Mouse (Mus musculus) heart, embryonic 10.5 days (tissue): Measurements from ENCODE around the gene Mid1ip1. TPM values are rescaled to one million over a fixed set of nuclear protein-coding genes. Genes with fewer than 3 reads are reported as not detected.
A peak's percentile ranks its signal among the peaks of the same experiment; 100 is the strongest.

Experiments
- DNase-seq: peaks from one replicate; pipeline ENCODE4 v3.0.0-alpha.2; 2017; ENCODE audit warnings: low spot score
- H3K27ac ChIP-seq: fragments of 300-500 bp; sonication (generic); 2 replicates; pipeline ENCODE4 v1.5.1; 2016; ENCODE audit warnings: mild to moderate bottlenecking
- H3K27me3 ChIP-seq: fragments of 300-500 bp; sonication (generic); 2 replicates; pipeline ENCODE4 v1.6.1; 2016; ENCODE audit warnings: mild to moderate bottlenecking; ENCODE audit not compliant: poor library complexity, insufficient read depth, severe bottlenecking
- H3K36me3 ChIP-seq: fragments of 300-500 bp; sonication (generic); 2 replicates; pipeline ENCODE4 v1.6.1; 2016; ENCODE audit warnings: mild to moderate bottlenecking, moderate library complexity
- H3K4me1 ChIP-seq: fragments of 300-500 bp; sonication (generic); 2 replicates; pipeline ENCODE4 v1.6.1; 2016; ENCODE audit warnings: mild to moderate bottlenecking
- H3K4me3 ChIP-seq: fragments of 300-500 bp; sonication (generic); 2 replicates; pipeline ENCODE4 v1.5.1; 2016; ENCODE audit warnings: mild to moderate bottlenecking, moderate library complexity
- H3K9me3 ChIP-seq: fragments of 300-500 bp; sonication (generic); 2 replicates; pipeline ENCODE4 v1.6.1; 2016; ENCODE audit warnings: mild to moderate bottlenecking, moderate library complexity
- WGBS: fragments of 180-500 bp; shearing (Covaris S2); methylation state at CpG from one replicate; pipeline ENCODE4 v1.1.7; 2016; 5-methylcytosine and 5-hydroxymethylcytosine counted together
- polyA plus RNA-seq: library from polyadenylated mRNA; unstranded; fragments of >200 nt; fragmentation: Nextera tagmentation; extraction: Ambion mirVana; gene quantifications from 2 replicates; pipeline ENCODE4 v1.2.1, GENCODE M21; 2016

Gene Mid1ip1
- polyA plus RNA-seq, 1 experiment from 2014 or later: 39.9 TPM

DNA sequence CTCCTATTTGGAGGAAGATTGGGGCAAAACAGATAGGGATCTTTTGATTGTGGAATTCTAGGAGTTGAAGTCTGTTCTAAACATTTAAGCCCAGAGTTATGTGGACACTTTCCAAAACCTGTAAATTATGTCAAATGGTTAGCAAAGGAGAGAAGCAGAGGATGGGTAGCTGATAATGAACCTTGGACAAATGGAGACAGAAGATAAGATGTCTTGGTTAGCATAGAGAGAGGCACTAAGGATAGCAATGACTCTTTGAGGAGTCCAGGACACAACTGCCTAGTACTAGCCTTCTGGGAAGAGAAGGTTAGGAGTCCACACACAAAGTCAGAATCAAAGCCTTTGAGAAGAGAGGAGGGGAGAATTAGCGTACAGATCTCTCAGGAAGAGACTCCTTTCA, 20.1 kb downstream of the Mid1ip1 start:
- no peaks in the 10 kb centered on the region for H3K9me3 ChIP-seq
- H3K4me3 ChIP-seq: no peak overlapping the region
- H3K27ac ChIP-seq: no peak overlapping the region
- H3K36me3 ChIP-seq: no peaks in the 10 kb centered on the region
- DNase-seq: no peak
- no peaks in the 10 kb centered on the region for H3K27me3 ChIP-seq
- WGBS: 81% methylated on average over 1 of the region's 1 CpGs
- H3K4me1 ChIP-seq: no peaks in the 10 kb centered on the region

DNA sequence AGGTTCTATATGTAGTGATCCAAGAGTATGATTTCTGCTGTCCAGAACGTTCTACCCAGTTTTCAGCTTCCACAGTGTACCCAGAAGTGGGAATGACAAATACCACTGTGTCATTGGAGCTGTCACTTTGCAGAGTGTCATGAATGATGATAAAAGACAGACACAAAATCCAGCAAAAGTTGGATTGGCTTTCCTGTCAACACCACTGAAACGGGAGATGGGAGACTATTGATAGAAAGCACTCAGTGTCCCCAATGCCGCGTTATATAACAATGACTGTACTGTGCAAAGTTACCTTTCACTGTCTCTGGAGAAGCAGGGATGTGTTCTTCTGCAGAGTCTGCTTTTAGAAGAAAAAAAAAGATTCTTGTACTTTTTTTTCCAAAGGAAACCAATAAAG, 44.1 kb downstream of the Mid1ip1 start:
- no peaks in the 10 kb centered on the region for H3K36me3 ChIP-seq
- no peak overlapping the region for H3K27ac ChIP-seq
- no peak for DNase-seq
- WGBS: 52% methylated on average over 4 of the region's 4 CpGs
- H3K4me3 ChIP-seq: no peak overlapping the region
- H3K27me3 ChIP-seq: no peaks in the 10 kb centered on the region
- no peaks in the 10 kb centered on the region for H3K9me3 ChIP-seq
- H3K4me1 ChIP-seq: no peaks in the 10 kb centered on the region

DNA sequence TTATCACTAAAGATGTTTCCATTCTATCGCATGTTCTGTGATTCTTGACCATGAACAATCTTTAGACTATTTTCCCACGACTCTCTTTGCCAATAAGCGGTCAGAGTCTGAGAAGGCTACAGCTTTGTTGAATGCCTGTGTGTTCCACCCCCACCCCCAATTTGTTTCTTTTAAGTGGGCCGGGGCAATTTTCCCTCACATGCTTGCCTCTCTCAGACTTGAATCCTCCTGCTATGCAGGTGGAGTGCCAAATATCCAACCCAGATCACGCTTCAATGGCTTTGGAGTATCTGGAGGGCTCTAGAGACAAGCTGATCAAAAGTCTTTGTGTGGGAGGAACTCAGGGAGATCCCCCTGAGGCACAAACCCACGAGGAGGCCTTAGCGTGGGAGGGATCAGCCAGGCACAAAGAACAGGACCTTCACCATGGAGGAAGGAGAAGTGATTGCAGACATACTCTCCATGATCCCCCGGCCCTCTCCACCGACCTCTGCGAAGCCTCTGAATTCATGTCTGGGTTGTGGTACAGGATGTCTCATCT, 48.7 kb downstream of the Mid1ip1 start:
- Histone ChIP-seq H3K4me3 (no peak overlapping the region), H3K27ac (peak overlapping the region; percentile 22; the same call in 1 of the 2 replicates), H3K27me3 (no peaks in the 10 kb centered on the region), H3K36me3 (no peaks in the 10 kb centered on the region), H3K4me1 (no peaks in the 10 kb centered on the region), H3K9me3 (no peaks in the 10 kb centered on the region)
- 68% methylated on average over 10 of the region's 10 CpGs for WGBS
- no peak for DNase-seq

Other genes with a start within 250 kb of the Mid1ip1 start
- gene Tspan7, start 229.9 kb upstream of the Mid1ip1 start, polyA plus RNA-seq: 65.2 and 72.4 TPM in 2 replicates